In the genomic region with DNA sequence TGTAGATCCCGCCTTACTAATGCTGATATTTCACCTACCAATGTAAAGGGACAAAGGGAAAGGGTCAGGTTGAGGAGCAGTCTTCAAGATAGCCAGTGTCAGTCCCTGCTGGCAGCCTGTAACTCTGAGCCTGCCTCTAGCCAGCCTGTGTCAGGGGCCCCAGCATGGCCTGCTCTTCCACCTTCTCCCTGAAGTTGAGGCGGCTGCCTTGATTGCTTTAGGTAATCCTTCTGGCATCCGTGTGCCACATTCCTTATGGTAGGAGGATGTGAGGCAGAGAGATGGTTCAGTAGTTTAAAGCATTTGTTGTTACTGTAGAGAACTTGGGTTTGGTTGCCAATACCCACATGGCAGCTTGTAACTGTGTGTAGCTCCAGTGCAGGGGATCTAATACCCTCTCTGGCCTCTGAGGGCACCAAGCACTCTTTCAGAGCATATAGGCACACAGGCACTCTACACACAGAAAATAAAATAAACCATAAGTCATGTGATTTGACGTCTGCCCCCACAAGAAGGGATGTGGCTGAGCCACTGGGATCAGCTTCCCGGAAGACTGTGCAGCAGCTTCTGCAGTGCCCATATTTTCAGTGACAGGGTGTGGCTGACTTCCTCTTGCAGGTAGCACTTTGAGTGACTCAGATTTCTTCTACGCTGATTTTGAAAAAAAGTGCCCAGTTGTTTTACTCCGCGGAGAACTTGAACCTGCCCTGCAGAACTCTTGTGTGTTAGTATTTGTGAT, we compare ENCODE assay signal across 18 mouse cellular contexts.
A peak's percentile ranks its signal among the peaks of the same experiment; 100 is the strongest.
DNase-seq lines count a peak whose midpoint lies in the region; ATAC-seq and TF ChIP-seq lines count a peak whose summit lies in the region.
"Had no signal": no experiment of that assay in that cellular context is flagged by ENCODE, and none has a peak within 500 bp of the region (broad histone marks: within the 10 kb centered on the region; RNA-seq: fewer than 3 reads in every experiment).

No protein-coding gene starts in this region.

- no peak overlapping the region for H3K9ac ChIP-seq in neural tube, embryonic 15.5 days (replicated peaks)
- H3K9ac ChIP-seq: limb, embryonic 12.5 days; liver, embryonic 14.5 days; neural tube, embryonic 13.5 days had no signal

- no peaks in the 10 kb centered on the region for H3K27me3 ChIP-seq in spleen, adult 2 months (ENCODE audit: control insufficient read depth, insufficient read depth, low read length)
- H3K27me3 ChIP-seq in neural tube, embryonic 15.5 days (replicated peaks) = no peaks in the 10 kb centered on the region
- H3K27me3 ChIP-seq: limb, embryonic 12.5 days; neural tube, embryonic 13.5 days had no signal

- H3K4me1 ChIP-seq in spleen, adult 2 months (ENCODE audit: control insufficient read depth, insufficient read depth, insufficient read length) = peaks cover 20% of the 10 kb centered on the region
- H3K4me1 ChIP-seq in neural tube, embryonic 15.5 days = peaks cover 50% of the 10 kb centered on the region

- H3K4me3 ChIP-seq in spleen, adult 2 months (ENCODE audit: extremely low read depth, insufficient read depth, insufficient read length) = no peak overlapping the region
- no peak overlapping the region for H3K4me3 ChIP-seq in neural tube, embryonic 15.5 days (replicated peaks)
- no peak overlapping the region for H3K4me3 ChIP-seq in left cerebral cortex, adult 2 months
- H3K4me3 ChIP-seq: hindbrain, embryonic 10.5 days; limb, embryonic 12.5 days; neural tube, embryonic 13.5 days had no signal

- DNase-seq in spleen, adult 2 months (ENCODE audit: low read depth in 1 of 2, low spot score in 2 of 2) = peak; percentile 36 to 47
- DNase-seq in spleen, postnatal 4 days (ENCODE audit: low spot score in 2 of 2) = no peak
- DNase-seq in induced T-regulatory cell, adult 2 months (ENCODE audit: low read depth) = peak; percentile 78
- no peak for DNase-seq in left cerebral cortex, adult 11 months (ENCODE audit: low spot score)
- DNase-seq in left cerebral cortex, adult 2 months (ENCODE audit: extremely low spot score in 1 of 2, low spot score in 2 of 2) = no peak
- DNase-seq: adrenal gland, postnatal 36 days; cerebellum, postnatal 25 days; kidney, adult 18-20 months; kidney, postnatal 36 days; retina, postnatal 1 day had no signal

- H3K9me3 ChIP-seq in neural tube, embryonic 15.5 days (replicated peaks) = no peaks in the 10 kb centered on the region
- H3K9me3 ChIP-seq: hindbrain, embryonic 10.5 days; limb, embryonic 12.5 days; neural tube, embryonic 13.5 days had no signal

- H3K36me3 ChIP-seq in spleen, adult 2 months (ENCODE audit: control insufficient read depth, insufficient read depth, low read length) = no peaks in the 10 kb centered on the region
- no peaks in the 10 kb centered on the region for H3K36me3 ChIP-seq in neural tube, embryonic 15.5 days
- H3K36me3 ChIP-seq: hindbrain, embryonic 10.5 days; limb, embryonic 12.5 days; neural tube, embryonic 13.5 days had no signal

- H3K4me2 ChIP-seq in neural tube, embryonic 15.5 days = no peak overlapping the region
- H3K4me2 ChIP-seq: limb, embryonic 12.5 days; neural tube, embryonic 13.5 days had no signal

- peak; percentile 39 for ATAC-seq in neutrophil, adult 5-6 weeks (ENCODE audit: extremely low read depth, insufficient number of reproducible peaks, low FRiP score, poor library complexity, severe bottlenecking)
- ATAC-seq in neural tube, embryonic 15.5 days (ENCODE audit: low FRiP score) = no peak
- ATAC-seq: forebrain, embryonic 14.5 days had no signal

- intact Hi-C loops in left cerebral cortex, adult 2 months (cut with DNase I) = no loop called here

- H3K27ac ChIP-seq in spleen, adult 2 months (ENCODE audit: insufficient read depth, low read length) = peak overlapping the region; percentile 64
- H3K27ac ChIP-seq in neural tube, embryonic 15.5 days (replicated peaks) = no peak overlapping the region
- no peak overlapping the region for H3K27ac ChIP-seq in left cerebral cortex, adult 2 months
- H3K27ac ChIP-seq: hindbrain, embryonic 10.5 days; liver, embryonic 14.5 days; macrophage; neural tube, embryonic 13.5 days had no signal

- TF ChIP-seq POLR2A in spleen, adult 2 months (IDR thresholded peaks at IDR 0.05; ENCODE audit: low read depth, low read length) = no peak

- TF ChIP-seq CTCF in spleen, adult 2 months (IDR thresholded peaks at IDR 0.05; ENCODE audit: extremely low read depth, insufficient read depth, insufficient read length, insufficient replicate concordance) = no peak
- no peak for TF ChIP-seq CTCF in left cerebral cortex, adult 2 months (IDR thresholded peaks at IDR 0.05)

- WGBS in spleen, adult 2 months = 70% methylated on average over 8 of the region's 8 CpGs
- 88% methylated on average over 8 of the region's 8 CpGs for WGBS in neural tube, embryonic 15.5 days

Comparison
In these comparisons a context has a peak if more than half of its experiments do, and no peak if none do; other contexts are left out.
1. DNase-seq: peak in spleen, adult 2 months (2 of 2) and induced T-regulatory cell, adult 2 months (single experiment); none in spleen, postnatal 4 days (0 of 2), left cerebral cortex, adult 11 months (single experiment) and left cerebral cortex, adult 2 months (0 of 2).